Mouse (Mus musculus) kidney, embryonic 15.5 days (tissue): ENCODE measurements around the gene Gm17509. TPM values are rescaled to one million over a fixed set of nuclear protein-coding genes. Genes with fewer than 3 reads are reported as not detected.

Experiments used
- ATAC-seq: fragments of 200-750 bp; cut with Nextera tagmentation; replicated peaks from 2 replicates; pipeline ENCODE4 v1.8.0; 2017; ENCODE audit warnings: moderate TSS enrichment; ENCODE audit not compliant: low FRiP score
- H3K27ac ChIP-seq: fragments of 300-500 bp; sonication (generic); 2 replicates; pipeline ENCODE4 v1.5.1; 2015; ENCODE audit warnings: mild to moderate bottlenecking, inconsistent platforms
- H3K27me3 ChIP-seq: fragments of 300-500 bp; sonication (generic); 2 replicates; pipeline ENCODE4 v1.6.1; 2015; ENCODE audit warnings: inconsistent platforms
- H3K36me3 ChIP-seq: fragments of 300-500 bp; sonication (generic); 2 replicates; pipeline ENCODE4 v1.6.1; 2015; ENCODE audit warnings: inconsistent platforms
- H3K4me1 ChIP-seq: fragments of 300-500 bp; sonication (generic); 2 replicates; pipeline ENCODE4 v1.6.1; 2015; ENCODE audit warnings: inconsistent platforms
- H3K4me2 ChIP-seq: fragments of 300-500 bp; sonication (generic); 2 replicates; pipeline ENCODE4 v1.6.1; 2015; ENCODE audit warnings: moderate library complexity, mild to moderate bottlenecking, inconsistent platforms
- H3K4me3 ChIP-seq: fragments of 300-500 bp; sonication (generic); replicated peaks from 2 replicates; pipeline ENCODE4 v1.5.1; 2015; ENCODE audit warnings: mild to moderate bottlenecking, inconsistent platforms
- H3K9ac ChIP-seq: fragments of 300-500 bp; sonication (generic); 2 replicates; pipeline ENCODE4 v1.6.1; 2015; ENCODE audit warnings: mild to moderate bottlenecking, inconsistent platforms
- H3K9me3 ChIP-seq: fragments of 300-500 bp; sonication (generic); replicated peaks from 2 replicates; pipeline ENCODE4 v1.6.1; 2016; ENCODE audit warnings: inconsistent platforms
- WGBS: fragments of 180-500 bp; shearing (Covaris S2); methylation state at CpG from one replicate; pipeline ENCODE4 v1.1.7; 2015; ENCODE audit warnings: mixed read lengths; 5-methylcytosine and 5-hydroxymethylcytosine counted together
- polyA plus RNA-seq: library from polyadenylated mRNA; unstranded; fragments of >200 nt; fragmentation: Nextera tagmentation; extraction: Ambion mirVana; gene quantifications from 2 replicates; pipeline ENCODE4 v1.2.1, GENCODE M21; 2015

Gene Gm17509
- polyA plus RNA-seq: 0.23 and 0.39 TPM in 2 replicates

- Histone ChIP-seq H3K36me3 (no peaks in the 10 kb centered on the region), H3K9ac (peak within 1 kb of the TSS; percentile 66), H3K27ac (peak within 1 kb of the TSS; percentile 83), H3K4me2 (peak within 1 kb of the TSS; percentile 98), H3K27me3 (peaks cover 13% of the 10 kb centered on the region; the same call in 1 of the 2 replicates), H3K9me3 (no peaks in the 10 kb centered on the region), H3K4me1 (peaks cover 19% of the 10 kb centered on the region), H3K4me3 (peak within 1 kb of the TSS; percentile 71)
- WGBS: under 1% methylated on average over 57 of the region's 67 CpGs
- peak; percentile 88 for ATAC-seq
Measured at GRCm38 (mm10) chr13:117220501-117221321, at the start of gene Gm17509. Gene Gm17509 (minus strand): TSS chr13:117221075.

- 95% methylated on average over 14 of the region's 14 CpGs for WGBS
- Histone ChIP-seq H3K4me3 (no peak overlapping the region), H3K36me3 (0 out of 2 replicates have a peak, but pooled peaks cover 2% of the 10 kb centered on the region), H3K9me3 (no peaks in the 10 kb centered on the region), H3K4me1 (no peaks in the 10 kb centered on the region), H3K4me2 (no peak overlapping the region), H3K27me3 (no peaks in the 10 kb centered on the region), H3K27ac (no peak overlapping the region), H3K9ac (no peak overlapping the region)
- no peak for ATAC-seq
Measured at GRCm38 (mm10) chr13:117267963-117268362, 47.1 kb upstream of the Gm17509 start.

- Histone ChIP-seq H3K4me1 (no peaks in the 10 kb centered on the region), H3K27ac (no peak overlapping the region), H3K27me3 (no peaks in the 10 kb centered on the region), H3K36me3 (0 out of 2 replicates have a peak, but pooled peaks cover 2% of the 10 kb centered on the region), H3K9me3 (no peaks in the 10 kb centered on the region), H3K9ac (no peak overlapping the region), H3K4me3 (no peak overlapping the region), H3K4me2 (no peak overlapping the region)
- WGBS: 66% methylated on average over 2 of the region's 2 CpGs
- no peak for ATAC-seq
Measured at GRCm38 (mm10) chr13:117266156-117266555, 45.3 kb upstream of the Gm17509 start.

DNA sequence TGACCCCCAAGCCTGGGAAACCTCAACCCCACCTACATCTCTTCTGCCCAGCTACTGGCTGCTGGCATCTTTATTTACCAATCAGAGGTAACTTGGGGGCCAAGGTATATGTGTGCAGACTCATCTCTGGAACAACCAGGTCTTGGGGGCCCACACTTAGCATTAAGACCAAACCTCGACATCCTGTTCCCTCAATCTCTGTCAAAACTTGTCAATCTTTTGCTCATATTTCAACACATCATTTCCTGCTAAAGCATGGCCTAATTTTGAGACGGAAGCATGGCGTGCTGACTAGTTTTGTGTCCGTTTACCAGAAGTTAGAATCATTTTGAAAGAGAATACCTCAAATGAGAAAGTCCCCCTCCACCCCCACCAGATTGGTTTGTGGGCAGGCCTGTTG lies 39.8 kb upstream of the Gm17509 start:
- H3K36me3 ChIP-seq: no peaks in the 10 kb centered on the region
- no peak overlapping the region for H3K4me3 ChIP-seq
- H3K9ac ChIP-seq: no peak overlapping the region
- no peaks in the 10 kb centered on the region for H3K9me3 ChIP-seq
- H3K27me3 ChIP-seq: no peaks in the 10 kb centered on the region
- no peak for ATAC-seq
- no peak overlapping the region for H3K27ac ChIP-seq
- H3K4me1 ChIP-seq: no peaks in the 10 kb centered on the region
- WGBS: 87% methylated on average over 4 of the region's 4 CpGs
- H3K4me2 ChIP-seq: no peak overlapping the region

GRCm38 (mm10) chr13:117242621-117243020 lies 21.7 kb upstream of the Gm17509 start:
- Histone ChIP-seq H3K36me3 (no peaks in the 10 kb centered on the region), H3K4me1 (no peaks in the 10 kb centered on the region), H3K9ac (no peak overlapping the region), H3K4me2 (no peak overlapping the region), H3K4me3 (no peak overlapping the region), H3K27ac (no peak overlapping the region), H3K27me3 (no peaks in the 10 kb centered on the region), H3K9me3 (no peaks in the 10 kb centered on the region)
- ATAC-seq: no peak
- WGBS: 87% methylated on average over 5 of the region's 5 CpGs

- no peak overlapping the region for H3K27ac ChIP-seq
- WGBS: 89% methylated on average over 3 of the region's 3 CpGs
- H3K36me3 ChIP-seq: no peaks in the 10 kb centered on the region
- no peak overlapping the region for H3K9ac ChIP-seq
- H3K4me3 ChIP-seq: no peak overlapping the region
- no peak for ATAC-seq
- no peaks in the 10 kb centered on the region for H3K4me1 ChIP-seq
- no peak overlapping the region for H3K4me2 ChIP-seq
- H3K9me3 ChIP-seq: no peaks in the 10 kb centered on the region
- no peaks in the 10 kb centered on the region for H3K27me3 ChIP-seq
Measured at GRCm38 (mm10) chr13:117242063-117242462, 21.2 kb upstream of the Gm17509 start.

GRCm38 (mm10) chr13:117237111-117237510 lies 16.2 kb upstream of the Gm17509 start:
- Histone ChIP-seq H3K4me2 (no peak overlapping the region), H3K27ac (no peak overlapping the region), H3K36me3 (no peaks in the 10 kb centered on the region), H3K9ac (no peak overlapping the region), H3K9me3 (no peaks in the 10 kb centered on the region), H3K27me3 (no peaks in the 10 kb centered on the region), H3K4me1 (peaks cover 19% of the 10 kb centered on the region), H3K4me3 (no peak overlapping the region)
- no peak for ATAC-seq
- 93% methylated on average over 4 of the region's 4 CpGs for WGBS

GRCm38 (mm10) chr13:117235530-117236212 lies 14.8 kb upstream of the Gm17509 start:
- 23% methylated on average over 11 of the region's 11 CpGs for WGBS
- Histone ChIP-seq H3K4me3 (no peak overlapping the region), H3K27me3 (no peaks in the 10 kb centered on the region), H3K4me2 (peak overlapping the region; percentile 23; the same call in 1 of the 2 replicates), H3K9me3 (no peaks in the 10 kb centered on the region), H3K27ac (peak overlapping the region; percentile 24), H3K36me3 (no peaks in the 10 kb centered on the region), H3K9ac (no peak overlapping the region), H3K4me1 (peaks cover 23% of the 10 kb centered on the region)
- ATAC-seq: peak; percentile 92

- Histone ChIP-seq H3K4me2 (no peak overlapping the region), H3K4me1 (peaks cover 23% of the 10 kb centered on the region), H3K36me3 (no peaks in the 10 kb centered on the region), H3K27ac (0 out of 2 replicates have a peak overlapping the region, but pooled peaks have one; percentile 18), H3K9me3 (no peaks in the 10 kb centered on the region), H3K4me3 (no peak overlapping the region), H3K9ac (no peak overlapping the region), H3K27me3 (no peaks in the 10 kb centered on the region)
- no peak for ATAC-seq
- 61% methylated on average over 7 of the region's 7 CpGs for WGBS
Measured at GRCm38 (mm10) chr13:117234486-117234885, 13.6 kb upstream of the Gm17509 start.

- WGBS: 89% methylated on average over 8 of the region's 8 CpGs
- Histone ChIP-seq H3K4me3 (no peak overlapping the region), H3K36me3 (no peaks in the 10 kb centered on the region), H3K9ac (no peak overlapping the region), H3K9me3 (no peaks in the 10 kb centered on the region), H3K27ac (peak overlapping the region; percentile 75), H3K27me3 (no peaks in the 10 kb centered on the region), H3K4me2 (no peak overlapping the region), H3K4me1 (peaks cover 23% of the 10 kb centered on the region)
- no peak for ATAC-seq
Measured at GRCm38 (mm10) chr13:117233808-117234207, 12.9 kb upstream of the Gm17509 start.

DNA sequence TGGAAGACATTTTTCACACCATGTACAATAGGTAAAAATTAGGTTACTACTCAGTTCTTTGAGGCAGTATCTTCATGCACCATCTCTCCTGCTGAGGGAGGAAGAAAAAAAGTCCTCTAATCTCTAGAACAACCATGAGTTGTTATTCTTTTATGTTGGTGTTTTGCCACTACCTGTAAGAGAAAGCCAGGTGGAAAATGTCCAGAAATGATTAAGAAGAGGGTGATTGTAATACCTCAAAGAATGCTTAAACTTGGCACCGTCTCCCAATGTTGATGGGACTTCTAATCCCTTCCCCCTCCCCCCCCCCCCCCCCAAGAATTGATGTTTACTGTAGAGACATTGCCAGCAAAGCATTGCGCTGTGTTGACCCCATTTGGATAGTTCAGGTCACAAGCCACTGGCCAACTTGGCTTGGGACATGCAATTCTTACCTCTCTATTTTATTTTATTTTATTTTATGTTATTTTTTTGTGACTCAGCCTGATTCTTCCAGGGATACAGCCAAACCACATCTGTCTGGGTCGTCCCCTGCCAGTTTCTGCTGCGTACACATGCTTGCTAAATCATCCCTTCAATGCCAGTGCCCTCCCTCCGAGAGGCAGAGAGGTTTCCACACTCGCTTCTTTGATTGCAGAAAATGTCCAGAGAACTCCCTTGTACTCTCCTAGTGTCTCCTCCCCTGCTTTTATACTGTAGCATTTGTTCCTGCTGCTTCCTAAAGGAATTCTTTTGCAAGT lies 9.7 kb upstream of the Gm17509 start:
- Histone ChIP-seq H3K4me3 (no peak overlapping the region), H3K9ac (no peak overlapping the region), H3K27ac (no peak overlapping the region), H3K4me1 (peaks cover 16% of the 10 kb centered on the region), H3K27me3 (no peaks in the 10 kb centered on the region), H3K9me3 (no peaks in the 10 kb centered on the region), H3K4me2 (no peak overlapping the region), H3K36me3 (no peaks in the 10 kb centered on the region)
- 68% methylated on average over 6 of the region's 6 CpGs for WGBS
- no peak for ATAC-seq

- H3K4me1 ChIP-seq: peaks cover 10% of the 10 kb centered on the region
- ATAC-seq: no peak
- peaks cover 8% of the 10 kb centered on the region; the same call in 1 of the 2 replicates for H3K27me3 ChIP-seq
- WGBS: 76% methylated on average over 6 of the region's 6 CpGs
- H3K9me3 ChIP-seq: no peaks in the 10 kb centered on the region
- no peaks in the 10 kb centered on the region for H3K36me3 ChIP-seq
- H3K4me3 ChIP-seq: no peak overlapping the region
- no peak overlapping the region for H3K4me2 ChIP-seq
- no peak overlapping the region for H3K9ac ChIP-seq
- no peak overlapping the region for H3K27ac ChIP-seq
Measured at GRCm38 (mm10) chr13:117225561-117225960, 4.7 kb upstream of the Gm17509 start.
